Mouse (Mus musculus): ENCODE data around the gene Togaram1. TPM values are rescaled to one million over a fixed set of nuclear protein-coding genes. Genes with fewer than 3 reads are reported as not detected.

The Togaram1 gene
- total RNA-seq, 1 experiment from 2014 or later: 36.6 TPM

DNA sequence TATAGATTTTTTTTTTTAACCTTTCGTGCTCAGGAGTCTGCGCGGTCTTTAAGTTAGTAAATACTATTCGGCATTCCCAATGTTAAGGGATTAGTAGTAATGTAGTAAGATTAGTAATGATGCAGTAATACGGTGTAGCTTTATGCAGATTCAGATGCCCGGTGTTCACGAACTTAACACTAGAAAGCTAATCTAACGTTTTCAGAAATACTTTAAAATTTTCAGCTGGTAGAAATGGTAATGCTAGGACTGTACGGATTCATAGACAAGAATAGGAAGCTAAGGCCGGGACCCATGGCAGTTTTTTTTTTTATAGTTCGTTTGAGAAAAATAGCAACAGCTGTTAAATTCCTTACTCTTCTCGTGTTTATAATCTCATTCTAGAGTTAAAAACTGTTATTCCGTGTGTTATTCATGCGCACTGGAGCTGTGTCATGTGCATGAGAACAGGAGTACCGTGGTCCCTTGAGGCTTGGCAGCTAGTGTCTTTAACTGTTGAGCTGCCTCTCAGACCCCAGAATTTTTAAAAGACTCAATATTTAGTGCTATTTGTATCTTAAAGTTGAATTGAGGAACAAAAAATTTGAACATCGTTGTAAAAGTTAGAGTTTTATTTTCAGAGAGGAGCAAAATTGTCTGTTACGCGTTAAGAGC, 71.4 kb downstream of the Togaram1 start:
- ATAC-seq (replicated peaks; ENCODE audit: insufficient number of reproducible peaks, low FRiP score, low TSS enrichment, poor library complexity, severe bottlenecking): no peak

DNA sequence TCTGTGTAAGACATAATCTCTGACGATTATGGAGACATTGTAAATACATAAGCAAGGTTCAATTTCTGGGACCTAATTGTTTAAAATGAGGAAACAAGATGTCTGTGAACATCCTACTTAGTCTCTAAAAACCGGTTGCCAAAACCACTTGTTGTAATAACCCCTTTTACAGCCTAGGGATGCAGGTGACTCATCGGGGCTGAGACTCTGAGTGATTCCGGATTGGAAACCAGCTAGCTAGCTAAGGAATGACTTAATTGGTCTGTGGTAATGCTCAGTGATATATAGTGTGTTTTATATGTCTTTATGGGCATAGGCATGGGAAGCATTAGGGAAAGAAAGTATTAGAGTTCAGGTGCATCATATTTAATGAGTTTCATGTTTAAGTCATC, 71.9 kb downstream of the Togaram1 start:
- ATAC-seq (replicated peaks; ENCODE audit: insufficient number of reproducible peaks, low FRiP score, low TSS enrichment, poor library complexity, severe bottlenecking): peak; percentile 60; the same call in 1 of the 2 replicates

DNA sequence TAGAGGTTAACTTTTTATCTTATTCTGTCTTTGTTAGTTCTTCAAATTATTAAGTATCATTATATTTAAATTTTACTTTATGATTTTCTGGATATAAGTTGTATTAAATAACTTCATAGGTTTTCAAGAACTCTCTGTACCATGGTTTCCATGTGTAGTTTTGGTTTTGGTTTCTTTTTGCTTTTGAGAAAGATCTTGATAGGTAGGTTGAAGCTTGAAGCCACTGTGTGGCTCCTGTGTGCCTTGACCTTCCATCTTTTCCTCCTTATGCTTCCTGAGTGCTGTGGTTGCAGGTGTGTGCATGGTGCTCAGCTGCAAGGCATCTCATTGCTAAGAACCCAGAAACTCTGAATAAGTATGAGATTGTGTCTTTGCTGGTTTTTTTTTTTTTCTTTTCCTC, 83.2 kb downstream of the Togaram1 start:
- no peak for ATAC-seq (replicated peaks; ENCODE audit: insufficient number of reproducible peaks, low FRiP score, low TSS enrichment, poor library complexity, severe bottlenecking)

DNA sequence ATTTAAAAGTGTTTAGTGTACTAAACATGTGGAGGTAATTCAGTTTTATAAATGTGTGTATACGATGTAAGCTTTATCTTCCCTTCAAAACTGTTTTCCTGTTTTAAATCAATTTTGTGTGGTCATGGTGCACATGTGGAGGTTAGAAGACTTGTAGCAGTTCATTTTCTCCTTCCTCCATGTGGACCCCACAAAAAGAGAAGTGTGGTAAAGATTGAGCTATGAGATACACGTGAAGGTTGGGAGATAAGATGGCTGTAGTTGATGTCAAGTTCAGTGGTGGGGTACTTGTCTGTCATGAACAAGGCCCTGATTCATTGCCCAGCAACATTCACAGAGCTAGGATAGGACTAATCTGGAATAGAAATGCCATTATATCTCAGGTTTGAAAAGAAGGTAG, 92.6 kb downstream of the Togaram1 start:
- ATAC-seq (replicated peaks; ENCODE audit: insufficient number of reproducible peaks, low FRiP score, low TSS enrichment, poor library complexity, severe bottlenecking): no peak

DNA sequence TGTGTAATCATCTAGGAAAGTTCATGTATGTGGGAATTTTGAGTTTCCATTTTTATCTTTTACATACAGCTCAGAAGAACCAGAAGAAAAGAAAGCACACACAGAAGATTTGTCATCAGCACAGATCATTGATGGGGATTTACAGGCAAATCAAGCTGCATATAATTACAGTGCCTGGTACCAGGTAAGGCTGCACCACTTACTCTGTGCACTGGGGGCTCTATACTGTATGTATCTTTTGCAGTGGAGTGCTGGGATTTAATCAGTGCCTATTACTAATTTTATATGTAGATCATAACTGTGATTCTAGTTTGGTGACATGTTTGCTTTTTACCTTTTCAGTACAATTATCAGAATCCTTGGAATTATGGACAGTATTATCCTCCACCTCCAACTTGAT, 95.5 kb downstream of the Togaram1 start:
- no peak for ATAC-seq (replicated peaks; ENCODE audit: insufficient number of reproducible peaks, low FRiP score, low TSS enrichment, poor library complexity, severe bottlenecking)

DNA sequence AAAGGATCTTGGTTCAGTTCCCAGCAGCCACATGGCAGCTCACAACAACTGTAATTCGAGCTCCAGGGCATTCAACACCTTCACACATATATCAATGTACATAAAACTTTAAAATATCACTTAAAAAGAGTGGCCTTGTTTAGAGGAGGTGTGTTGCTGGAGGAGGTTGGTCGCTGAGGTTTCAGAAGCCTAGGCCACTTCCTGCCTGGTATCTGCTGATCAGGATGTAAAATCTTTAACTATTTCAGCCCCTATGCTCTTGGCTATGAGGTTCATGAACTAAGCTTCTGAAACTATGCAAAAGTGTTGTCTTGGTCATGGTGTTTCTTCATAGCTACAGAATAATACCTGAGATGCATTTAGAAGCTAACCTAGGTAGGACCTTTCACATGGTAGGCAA, 99.6 kb downstream of the Togaram1 start:
- peak; percentile 79 for ATAC-seq (replicated peaks; ENCODE audit: insufficient number of reproducible peaks, low FRiP score, low TSS enrichment, poor library complexity, severe bottlenecking)

DNA sequence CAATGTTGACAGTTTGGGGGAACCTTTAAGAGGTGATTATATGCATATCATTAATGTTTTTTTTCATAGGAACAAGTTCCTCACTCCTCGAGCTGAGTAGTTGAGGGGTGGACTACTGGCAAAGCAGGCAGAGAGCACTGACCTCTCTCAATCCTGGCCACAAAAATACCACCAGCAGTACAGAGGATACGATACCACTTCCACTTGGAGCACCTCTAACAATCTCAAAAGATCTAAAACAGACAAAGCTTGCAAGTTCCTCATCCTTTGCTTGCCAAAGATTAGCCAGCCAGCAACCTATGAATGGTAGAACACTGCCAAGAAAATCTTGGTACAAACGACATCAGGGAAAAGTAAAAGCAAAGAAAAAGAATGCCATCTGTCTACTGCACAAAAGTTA, 100.6 kb downstream of the Togaram1 start:
- ATAC-seq (replicated peaks; ENCODE audit: insufficient number of reproducible peaks, low FRiP score, low TSS enrichment, poor library complexity, severe bottlenecking): no peak

DNA sequence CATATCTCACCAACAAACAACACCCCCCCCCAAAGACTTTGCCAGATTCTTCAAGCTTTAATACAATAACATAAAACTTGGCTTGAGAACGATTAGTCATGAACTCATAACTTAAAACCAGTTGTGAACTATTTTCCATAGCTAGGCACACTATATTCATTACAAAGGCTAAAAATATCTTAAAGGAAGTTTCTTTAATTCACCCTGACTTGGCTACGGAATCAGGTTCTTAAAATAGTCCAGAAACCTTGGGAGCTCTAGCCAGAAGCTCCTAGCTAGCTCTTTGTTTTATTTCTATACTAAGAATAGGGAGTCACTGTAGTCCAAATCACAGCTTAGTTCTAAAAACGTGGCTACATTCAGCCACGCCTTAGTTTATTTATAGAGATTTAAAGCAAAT, 102.8 kb downstream of the Togaram1 start:
- ATAC-seq (replicated peaks; ENCODE audit: insufficient number of reproducible peaks, low FRiP score, low TSS enrichment, poor library complexity, severe bottlenecking): no peak

Other genes with a start within 250 kb of the Togaram1 start
- gene Gm527, start 47.9 kb upstream of the Togaram1 start, total RNA-seq (2017): 14.7 to 22.9 TPM (median 20.9 TPM) in 3 replicates
- 15.7 to 31.6 TPM (median 22.7 TPM) in 3 replicates for gene Klhl28, start 270 bp upstream of the Togaram1 start, total RNA-seq (2017)
- 95.9 to 148 TPM (median 102 TPM) in 3 replicates for gene Prpf39, start 70.5 kb downstream of the Togaram1 start, total RNA-seq (2017)
- gene Fkbp3, start 108.2 kb downstream of the Togaram1 start, total RNA-seq (2017): 143 to 181 TPM (median 145 TPM) in 3 replicates
- 8.7 to 19.3 TPM (median 12.0 TPM) in 3 replicates for gene Fancm, start 109.8 kb downstream of the Togaram1 start, total RNA-seq (2017)
- gene Mis18bp1, start 206.8 kb downstream of the Togaram1 start, total RNA-seq (2017): 4.3 to 9.3 TPM (median 6.5 TPM) in 3 replicates

Data from monocyte, adult 5-6 weeks (primary cell).